Mouse (Mus musculus) layer of hippocampus, adult 9-10 months (tissue): ENCODE results near the gene Ano6.

Source experiments
- DNase-seq: peaks from one replicate; pipeline ENCODE4 v3.0.0; 2022; ENCODE audit warnings: low spot score

Gene Ano6

GRCm38 (mm10) chr15:95768703-95769102 lies 21.9 kb upstream of the Ano6 start:
- no peak for DNase-seq

GRCm38 (mm10) chr15:95769576-95769975 lies 21.1 kb upstream of the Ano6 start:
- DNase-seq, result no peak

- DNase-seq, result no peak
These were observed 20.3 kb upstream of the Ano6 start for GRCm38 (mm10) chr15:95770307-95770706.

- DNase-seq, result no peak
These were observed 18.3 kb upstream of the Ano6 start for GRCm38 (mm10) chr15:95772374-95772773.

- DNase-seq, result peak; percentile 53
These were observed 17.5 kb upstream of the Ano6 start for GRCm38 (mm10) chr15:95772861-95773836.

- DNase-seq, result no peak
These were observed 16.4 kb upstream of the Ano6 start for GRCm38 (mm10) chr15:95774197-95774596.

- DNase-seq, result no peak
These were observed 15.8 kb upstream of the Ano6 start for GRCm38 (mm10) chr15:95774674-95775414.

GRCm38 (mm10) chr15:95777743-95778142 lies 12.9 kb upstream of the Ano6 start:
- no peak for DNase-seq

GRCm38 (mm10) chr15:95778710-95779109 lies 11.9 kb upstream of the Ano6 start:
- no peak for DNase-seq

- DNase-seq, result no peak
These were observed 4.0 kb upstream of the Ano6 start for GRCm38 (mm10) chr15:95786624-95787023.

GRCm38 (mm10) chr15:95787578-95787977 lies 3.1 kb upstream of the Ano6 start:
- no peak for DNase-seq

- peak; percentile 29 for DNase-seq
These were observed 798 bp upstream of the Ano6 start for GRCm38 (mm10) chr15:95789562-95790528.

GRCm38 (mm10) chr15:95791141-95791791 lies 623 bp downstream of the Ano6 start:
- DNase-seq, result no peak

GRCm38 (mm10) chr15:95791855-95792254 lies 1.2 kb downstream of the Ano6 start:
- no peak for DNase-seq

- no peak for DNase-seq
These were observed 1.9 kb downstream of the Ano6 start for GRCm38 (mm10) chr15:95792261-95793260.

GRCm38 (mm10) chr15:95793748-95794491 lies 3.3 kb downstream of the Ano6 start:
- DNase-seq, result no peak

- DNase-seq, result no peak
These were observed 4.2 kb downstream of the Ano6 start for GRCm38 (mm10) chr15:95794611-95795565.

- DNase-seq, result no peak
These were observed 5.4 kb downstream of the Ano6 start for GRCm38 (mm10) chr15:95796062-95796461.
